8 mouse cellular contexts compared by ENCODE assay signal in the genomic region with DNA sequence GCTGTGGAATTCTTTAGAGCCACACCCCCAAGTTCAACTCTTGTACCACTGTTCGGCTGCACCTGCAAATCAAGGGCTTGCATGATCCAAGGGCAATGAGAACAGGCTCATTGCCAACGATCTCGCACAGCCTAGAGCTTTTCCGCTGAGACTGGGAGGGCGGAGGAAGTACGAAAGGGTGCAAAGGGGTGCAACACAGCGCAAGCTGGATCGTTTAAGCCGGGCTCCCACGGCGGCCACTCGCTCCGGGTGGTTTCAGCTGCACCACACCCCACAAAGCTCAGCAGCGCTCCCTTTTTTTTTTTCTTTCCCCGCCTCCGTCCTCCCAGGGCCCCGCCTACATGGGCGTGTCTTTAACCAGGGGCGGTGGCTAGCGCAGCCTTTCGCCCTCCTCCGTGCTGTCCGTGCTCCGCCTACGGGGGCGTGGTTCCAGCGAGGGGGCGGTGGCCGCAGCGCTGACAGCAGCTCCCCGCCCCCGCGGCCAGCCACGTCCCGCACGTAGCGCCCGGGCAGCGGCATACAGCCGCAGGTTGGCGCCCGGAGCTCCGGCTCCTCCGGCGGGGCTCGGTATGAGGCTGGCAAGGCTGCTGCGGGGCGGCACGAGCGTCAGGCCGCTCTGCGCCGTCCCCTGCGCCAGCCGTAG. TPM values are rescaled to one million over a fixed set of nuclear protein-coding genes. Genes with fewer than 3 reads are reported as not detected.
DNase-seq lines count a peak whose midpoint lies in the region; ATAC-seq and TF ChIP-seq lines count a peak whose summit lies in the region.

A gene (plus strand): TSS at position 424 of the 643 bp plus-strand sequence.

- DNase-seq in Patski (ENCODE audit: low read depth, low spot score), result no peak
- peak; percentile 98 for DNase-seq in cerebellum, postnatal 14 days
- peak; percentile 91 to 94 for DNase-seq in frontal cortex, postnatal 14 days (ENCODE audit: low spot score in 2 of 2)
- peak; percentile 89 to 93 for DNase-seq in layer of hippocampus, postnatal 25 days (ENCODE audit: extremely low spot score in 1 of 2, low spot score in 1 of 2)
- peak; percentile 99 for DNase-seq in lung, postnatal 25 days (ENCODE audit: low spot score)
- peak; percentile 97 for DNase-seq in retina, embryonic 14.5 days (ENCODE audit: low spot score)
- DNase-seq in thymus, postnatal 4 days, result peak; percentile 100

- ATAC-seq in Patski, result peak; percentile 91
- peak; percentile 98 for ATAC-seq in hindbrain, embryonic 13.5 days (ENCODE audit: low FRiP score)

- no peaks in the 10 kb centered on the region for H3K9me3 ChIP-seq in hindbrain, embryonic 13.5 days

- H3K4me3 ChIP-seq in hindbrain, embryonic 13.5 days, result peak within 1 kb of the TSS; percentile 70

- CTCF ChIA-PET in Patski (lab: Charles Lee), result no interaction called here

- H3K4me2 ChIP-seq in hindbrain, embryonic 13.5 days, result peak within 1 kb of the TSS; percentile 79

- POLR2A ChIA-PET in Patski (lab: Charles Lee), result interaction anchor here (0.7 kb wide), 1 partner anchor 582 kb away, joined by 3 read pairs; no protein-coding TSS in a partner anchor

- peaks cover 7% of the 10 kb centered on the region for H3K4me1 ChIP-seq in hindbrain, embryonic 13.5 days (replicated peaks)

- WGBS in hindbrain, embryonic 13.5 days, result under 1% methylated on average over 55 of the region's 55 CpGs

- H3K36me3 ChIP-seq in hindbrain, embryonic 13.5 days, result no peaks in the 10 kb centered on the region

- H3K9ac ChIP-seq in hindbrain, embryonic 13.5 days, result peak within 1 kb of the TSS; percentile 76

- no peak for TF ChIP-seq CTCF in Patski (IDR thresholded peaks at IDR 0.05)

- H3K27me3 ChIP-seq in Patski, result no peaks in the 10 kb centered on the region
- peaks cover 13% of the 10 kb centered on the region; the same call in 1 of the 2 replicates for H3K27me3 ChIP-seq in hindbrain, embryonic 13.5 days

- in situ Hi-C loops in Patski (cut with MboI; ENCODE audit: low pct_unique_long_range_greater_than_20kb), result no loop called here

- H3K27ac ChIP-seq in hindbrain, embryonic 13.5 days, result peak within 1 kb of the TSS; percentile 74

RNA-seq across cellular contexts. Expression of the gene that starts here (rescaled TPM):
- polyA plus RNA-seq in Patski (2021), result 41.2 TPM
- polyA plus RNA-seq in hindbrain, embryonic 13.5 days (2015; fragmentation: Nextera tagmentation; extraction: Ambion mirVana), result 14.9 and 17.1 TPM in 2 replicates
- total RNA-seq in layer of hippocampus, postnatal 25 days (2021), result 10 to 100 TPM; 35.6 to 37.4 TPM
